Mouse (Mus musculus): ENCODE measurements around the gene Rassf3. TPM values are rescaled to one million over a fixed set of nuclear protein-coding genes. Genes with fewer than 3 reads are reported as not detected.
A peak's percentile ranks its signal among the peaks of the same experiment; 100 is the strongest.

Rassf3 gene
- polyA plus RNA-seq (2011; ENCODE audit: insufficient read depth, insufficient read length, low replicate concordance, missing spikeins): 18.8 and 41.2 TPM in 2 replicates

DNA sequence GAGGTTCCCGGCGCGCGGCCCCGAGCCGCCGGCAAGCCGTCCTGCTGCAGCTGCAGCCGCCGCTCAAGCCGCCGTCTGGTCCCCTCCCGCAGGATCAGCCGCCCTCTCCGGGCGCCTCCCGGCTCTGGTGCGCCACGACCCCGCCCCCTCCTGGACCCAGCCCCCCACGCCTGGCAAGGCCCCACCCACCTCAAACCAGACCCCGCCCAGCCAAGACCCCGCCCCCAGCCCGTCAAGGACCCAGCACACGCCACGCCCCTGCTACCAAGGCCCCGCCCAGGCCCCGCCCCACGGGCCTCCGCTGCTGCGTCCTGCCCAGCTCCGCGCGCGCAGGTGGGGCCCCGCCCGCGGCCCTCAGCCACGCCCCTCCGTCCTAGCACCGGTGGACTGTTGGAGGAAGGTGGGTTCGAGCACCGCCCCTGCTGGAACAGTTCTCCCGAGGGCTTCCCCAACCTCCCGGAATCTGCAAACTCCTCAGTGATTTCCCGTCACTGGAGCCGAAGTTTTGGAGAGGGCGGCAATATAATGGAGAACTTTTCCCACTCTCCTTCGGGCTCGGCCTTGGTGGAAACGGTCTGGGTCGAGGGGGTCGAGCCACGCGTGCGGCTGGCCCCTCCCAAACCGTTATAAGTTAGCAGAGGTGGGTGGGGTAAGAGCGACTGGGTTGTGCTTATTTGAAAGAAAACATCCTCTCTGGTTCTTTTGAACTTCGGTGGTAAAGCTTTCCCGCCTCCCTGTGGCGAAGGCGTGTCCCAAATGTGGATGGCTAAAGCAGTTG lies at the start of gene Rassf3:
Gene Rassf3 (minus strand): TSS at position 158 of the 778 bp plus-strand sequence.
- Histone ChIP-seq H3K4me1 (ENCODE audit: control insufficient read depth, insufficient read depth, low read length) (peaks cover 4% of the 10 kb centered on the region), H3K27ac (ENCODE audit: control insufficient read depth, insufficient read depth, low read depth, low read length, poor library complexity) (peak within 1 kb of the TSS; percentile 93), H3K4me3 (replicated peaks; ENCODE audit: control insufficient read depth, low read depth, low read length) (peak within 1 kb of the TSS; percentile 86)
- TF ChIP-seq POLR2A (IDR thresholded peaks at IDR 0.05; ENCODE audit: borderline replicate concordance, control insufficient read depth, low read depth, low read length): peak; percentile 88; the same call in 1 of the 2 replicates
- peak; percentile 1; the same call in 1 of the 2 replicates for TF ChIP-seq CTCF (IDR thresholded peaks at IDR 0.05; ENCODE audit: control insufficient read depth, insufficient read depth, low read length)
- under 1% methylated on average over 51 of the region's 62 CpGs for WGBS

GRCm38 (mm10) chr10:121520923-121521585 lies 44.9 kb upstream of the Rassf3 start:
- Histone ChIP-seq H3K4me3 (replicated peaks; ENCODE audit: control insufficient read depth, low read depth, low read length) (no peak overlapping the region), H3K4me1 (ENCODE audit: control insufficient read depth, insufficient read depth, low read length) (no peaks in the 10 kb centered on the region), H3K27ac (ENCODE audit: control insufficient read depth, insufficient read depth, low read depth, low read length, poor library complexity) (no peak overlapping the region)
- 78% methylated on average over 12 of the region's 12 CpGs for WGBS
- no peak for TF ChIP-seq CTCF (IDR thresholded peaks at IDR 0.05; ENCODE audit: control insufficient read depth, insufficient read depth, low read length)
- no peak for TF ChIP-seq POLR2A (IDR thresholded peaks at IDR 0.05; ENCODE audit: borderline replicate concordance, control insufficient read depth, low read depth, low read length)

DNA sequence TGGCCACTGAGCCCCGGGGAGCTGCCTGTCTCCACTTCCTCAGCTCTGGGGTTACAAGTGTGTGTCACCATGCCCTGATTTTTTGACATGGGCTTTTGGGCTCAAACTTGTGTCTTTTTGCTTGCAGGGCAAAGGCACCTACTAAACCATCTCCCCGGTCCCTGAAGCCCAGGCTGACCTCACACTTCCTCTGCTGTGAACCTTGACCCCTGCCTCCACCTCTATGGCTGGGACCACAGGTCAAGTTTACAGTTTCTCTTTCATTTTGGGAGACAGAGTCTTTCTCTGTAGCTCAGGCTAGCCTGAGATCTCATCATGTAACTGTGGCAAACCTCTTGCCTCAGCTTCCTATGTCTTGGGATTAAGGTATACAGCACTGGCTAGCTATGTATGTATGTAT lies 43.6 kb upstream of the Rassf3 start:
- no peak overlapping the region for H3K4me3 ChIP-seq (replicated peaks; ENCODE audit: control insufficient read depth, low read depth, low read length)
- H3K4me1 ChIP-seq (ENCODE audit: control insufficient read depth, insufficient read depth, low read length): no peaks in the 10 kb centered on the region
- no peak overlapping the region for H3K27ac ChIP-seq (ENCODE audit: control insufficient read depth, insufficient read depth, low read depth, low read length, poor library complexity)
- TF ChIP-seq POLR2A (IDR thresholded peaks at IDR 0.05; ENCODE audit: borderline replicate concordance, control insufficient read depth, low read depth, low read length): no peak
- TF ChIP-seq CTCF (IDR thresholded peaks at IDR 0.05; ENCODE audit: control insufficient read depth, insufficient read depth, low read length): no peak
- WGBS: 20% methylated on average over 2 of the region's 2 CpGs

DNA sequence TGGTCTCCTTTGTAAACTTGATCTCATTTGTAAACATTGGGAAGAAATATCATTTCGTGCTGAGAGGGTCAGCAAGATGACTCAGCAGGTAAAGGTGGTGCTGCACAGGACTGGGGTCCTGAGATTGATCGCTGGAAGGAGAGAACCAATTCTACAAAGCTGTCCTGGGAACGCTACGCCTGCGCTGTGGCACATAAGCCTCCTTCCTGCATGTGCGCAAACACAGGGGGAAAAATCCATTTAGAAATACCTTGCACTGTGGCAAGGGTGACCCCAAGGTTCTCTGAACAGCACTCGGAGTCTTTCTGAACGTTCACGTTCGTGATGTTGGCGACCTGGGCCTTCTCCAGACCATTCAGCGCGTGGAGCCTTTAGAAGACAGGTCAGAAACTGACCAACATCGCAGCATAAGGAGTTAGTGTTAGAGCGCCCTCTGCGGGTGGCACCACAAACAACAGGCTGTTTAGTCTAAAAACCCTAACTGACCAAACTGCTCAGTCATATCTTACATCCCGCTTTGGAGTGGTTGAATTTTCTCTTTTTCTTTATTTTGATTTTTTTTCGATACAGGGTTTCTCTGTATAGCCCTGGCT lies 40.0 kb upstream of the Rassf3 start:
- H3K4me3 ChIP-seq (replicated peaks; ENCODE audit: control insufficient read depth, low read depth, low read length): no peak overlapping the region
- WGBS: 22% methylated on average over 18 of the region's 18 CpGs
- no peaks in the 10 kb centered on the region for H3K4me1 ChIP-seq (ENCODE audit: control insufficient read depth, insufficient read depth, low read length)
- TF ChIP-seq CTCF (IDR thresholded peaks at IDR 0.05; ENCODE audit: control insufficient read depth, insufficient read depth, low read length): peak; percentile 94
- TF ChIP-seq POLR2A (IDR thresholded peaks at IDR 0.05; ENCODE audit: borderline replicate concordance, control insufficient read depth, low read depth, low read length): no peak
- H3K27ac ChIP-seq (ENCODE audit: control insufficient read depth, insufficient read depth, low read depth, low read length, poor library complexity): no peak overlapping the region

- TF ChIP-seq CTCF (IDR thresholded peaks at IDR 0.05; ENCODE audit: control insufficient read depth, insufficient read depth, low read length): no peak
- WGBS: 74% methylated on average over 24 of the region's 24 CpGs
- no peak overlapping the region for H3K4me3 ChIP-seq (replicated peaks; ENCODE audit: control insufficient read depth, low read depth, low read length)
- H3K4me1 ChIP-seq (ENCODE audit: control insufficient read depth, insufficient read depth, low read length): peaks cover 6% of the 10 kb centered on the region; the same call in 1 of the 2 replicates
- no peak overlapping the region for H3K27ac ChIP-seq (ENCODE audit: control insufficient read depth, insufficient read depth, low read depth, low read length, poor library complexity)
Observed at GRCm38 (mm10) chr10:121509751-121510643, 33.9 kb upstream of the Rassf3 start.

GRCm38 (mm10) chr10:121507755-121508544 lies 31.8 kb upstream of the Rassf3 start:
- TF ChIP-seq CTCF (IDR thresholded peaks at IDR 0.05; ENCODE audit: control insufficient read depth, insufficient read depth, low read length) (no peak), POLR2A (IDR thresholded peaks at IDR 0.05; ENCODE audit: borderline replicate concordance, control insufficient read depth, low read depth, low read length) (no peak)
- Histone ChIP-seq H3K4me1 (ENCODE audit: control insufficient read depth, insufficient read depth, low read length) (peaks cover 6% of the 10 kb centered on the region; the same call in 1 of the 2 replicates), H3K4me3 (replicated peaks; ENCODE audit: control insufficient read depth, low read depth, low read length) (no peak overlapping the region), H3K27ac (ENCODE audit: control insufficient read depth, insufficient read depth, low read depth, low read length, poor library complexity) (peak overlapping the region; percentile 22; the same call in 1 of the 2 replicates)
- WGBS: 69% methylated on average over 16 of the region's 16 CpGs
